Mouse (Mus musculus) testis, adult 2 months (tissue): ENCODE results near the gene Gdf7.

Source experiments
- CTCF ChIP-seq: fragments of 200-500 bp; IDR thresholded peaks from 2 replicates; pipeline ENCODE4 v1.5.1; 2012; ENCODE audit warnings: low read depth, mild to moderate bottlenecking, inconsistent platforms, low read length, moderate library complexity; ENCODE audit not compliant: control insufficient read depth, insufficient read depth, insufficient replicate concordance
- POLR2A ChIP-seq: fragments of 200-500 bp; IDR thresholded peaks from 2 replicates; pipeline ENCODE4 v1.6.1; 2012; ENCODE audit warnings: low read depth, mild to moderate bottlenecking, inconsistent platforms, low read length, moderate library complexity; ENCODE audit not compliant: control insufficient read depth

GRCm38 (mm10) chr12:8327675-8328053, 25.9 kb upstream of the Gdf7 start:
- no peak for TF ChIP-seq CTCF
- TF ChIP-seq POLR2A = no peak
